Mouse (Mus musculus): ENCODE data around the gene Rpl23.

GRCm38 (mm10) chr11:97739155-97739554 lies 43.1 kb downstream of the Rpl23 start:
- TF ChIP-seq CTCF (IDR thresholded peaks at IDR 0.05; ENCODE audit: low read depth, low read length) (no peak), POLR2A (IDR thresholded peaks at IDR 0.05; ENCODE audit: borderline replicate concordance, low read depth, low read length) (no peak)

Data from bone marrow macrophage, adult 2 months (primary cell).